ENCODE assay signal across 23 mouse cellular contexts in the genomic region with DNA sequence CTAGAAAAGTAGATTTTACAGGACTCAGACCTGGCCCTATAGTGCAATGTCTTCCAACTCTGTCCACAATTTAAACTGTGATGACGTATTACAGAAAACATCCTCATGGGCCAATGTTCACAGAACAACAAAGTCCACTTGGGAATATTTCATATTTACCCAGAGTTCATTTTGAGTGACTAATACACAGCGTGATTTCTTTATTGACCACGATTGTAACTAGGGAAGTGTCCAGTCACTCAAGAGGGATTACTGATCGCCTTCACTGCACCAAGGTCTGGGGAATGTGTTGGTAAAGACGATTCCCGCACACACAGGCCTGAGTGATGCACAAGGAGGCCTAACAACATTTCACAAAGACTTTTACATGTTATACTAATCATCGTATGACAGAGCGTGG.
DNase-seq lines count a peak whose midpoint lies in the region; ATAC-seq and TF ChIP-seq lines count a peak whose summit lies in the region.
"Had no signal": no experiment of that assay in that cellular context is flagged by ENCODE, and none has a peak within 500 bp of the region (broad histone marks: within the 10 kb centered on the region; RNA-seq: fewer than 3 reads in every experiment).

No protein-coding gene starts in this region.

- no peak for TF ChIP-seq POLR2A in embryonic fibroblast, embryonic 13.5 days (IDR thresholded peaks at IDR 0.05; ENCODE audit: low read depth, low read length)

- no peaks in the 10 kb centered on the region for H3K27me3 ChIP-seq in midbrain, embryonic 11.5 days (ENCODE audit: control insufficient read depth, insufficient read depth, low read length)
- H3K27me3 ChIP-seq in midbrain, embryonic 13.5 days = no peaks in the 10 kb centered on the region
- H3K27me3 ChIP-seq: embryonic facial prominence, embryonic 13.5 days; embryonic facial prominence, embryonic 15.5 days; forebrain, embryonic 12.5 days; Patski had no signal

- H3K9ac ChIP-seq in midbrain, embryonic 11.5 days (ENCODE audit: low read length) = no peak overlapping the region
- H3K9ac ChIP-seq in midbrain, embryonic 13.5 days (replicated peaks) = no peak overlapping the region
- H3K9ac ChIP-seq: embryonic facial prominence, embryonic 13.5 days; embryonic facial prominence, embryonic 15.5 days; forebrain, embryonic 12.5 days had no signal

- no peak for TF ChIP-seq CTCF in embryonic fibroblast, embryonic 13.5 days (IDR thresholded peaks at IDR 0.05; ENCODE audit: borderline replicate concordance, insufficient read depth, low read length)

- peak; percentile 16 for DNase-seq in heart, adult 11 months
- no peak for DNase-seq in heart, adult 8-10 months (ENCODE audit: low spot score)
- DNase-seq in midbrain, embryonic 11.5 days (ENCODE audit: low spot score, missing footprints) = peak; percentile 65
- DNase-seq in embryo, embryonic 11 days = no peak
- no peak for DNase-seq in lung, postnatal 36 days
- DNase-seq: adrenal gland, adult 8-10 months; adrenal gland, postnatal 14 days; adrenal gland, postnatal 36 days; cerebellum, adult 11-12 months; cerebellum, adult 2 months; cerebellum, adult 9-10 months; cerebellum, postnatal 10 days; cerebellum, postnatal 25 days had no signal

- no peaks in the 10 kb centered on the region for H3K36me3 ChIP-seq in midbrain, embryonic 11.5 days (ENCODE audit: control insufficient read depth, insufficient read depth, low read length)
- H3K36me3 ChIP-seq in midbrain, embryonic 13.5 days = no peaks in the 10 kb centered on the region
- H3K36me3 ChIP-seq: embryonic facial prominence, embryonic 15.5 days; forebrain, embryonic 10.5 days; forebrain, embryonic 12.5 days had no signal

- no peak for ATAC-seq in midbrain, embryonic 11.5 days (ENCODE audit: low FRiP score)
- no peak for ATAC-seq in midbrain, embryonic 13.5 days
- ATAC-seq: activated CD4-positive, CD25-positive, alpha-beta regulatory T cell, adult 4 months; forebrain, embryonic 14.5 days; forebrain, embryonic 16.5 days; Patski had no signal

- H3K4me2 ChIP-seq in midbrain, embryonic 11.5 days = no peak overlapping the region
- H3K4me2 ChIP-seq in midbrain, embryonic 13.5 days (replicated peaks) = no peak overlapping the region
- H3K4me2 ChIP-seq: embryonic facial prominence, embryonic 13.5 days; embryonic facial prominence, embryonic 15.5 days; forebrain, embryonic 12.5 days had no signal

- WGBS in midbrain, embryonic 11.5 days = 89% methylated on average over 8 of the region's 8 CpGs
- 82% methylated on average over 8 of the region's 8 CpGs for WGBS in midbrain, embryonic 13.5 days

- H3K27ac ChIP-seq in midbrain, embryonic 11.5 days (ENCODE audit: low read depth, low read length) = no peak overlapping the region
- no peak overlapping the region for H3K27ac ChIP-seq in midbrain, embryonic 13.5 days
- H3K27ac ChIP-seq in embryonic fibroblast, embryonic 13.5 days (ENCODE audit: insufficient read depth, low read length) = peak overlapping the region; percentile 2; the same call in 1 of the 2 replicates
- H3K27ac ChIP-seq: embryonic facial prominence, embryonic 13.5 days; embryonic facial prominence, embryonic 15.5 days; forebrain, embryonic 10.5 days; forebrain, embryonic 12.5 days had no signal

- H3K9me3 ChIP-seq in midbrain, embryonic 11.5 days (ENCODE audit: control insufficient read depth, low read length) = no peaks in the 10 kb centered on the region
- no peaks in the 10 kb centered on the region for H3K9me3 ChIP-seq in midbrain, embryonic 13.5 days
- H3K9me3 ChIP-seq: embryonic facial prominence, embryonic 13.5 days; embryonic facial prominence, embryonic 15.5 days; forebrain, embryonic 10.5 days; forebrain, embryonic 12.5 days had no signal

- no peak overlapping the region for H3K4me3 ChIP-seq in midbrain, embryonic 11.5 days (ENCODE audit: low read depth, low read length)
- no peak overlapping the region for H3K4me3 ChIP-seq in midbrain, embryonic 13.5 days (replicated peaks)
- H3K4me3 ChIP-seq in embryonic fibroblast, embryonic 13.5 days (ENCODE audit: insufficient read depth, low read length) = no peak overlapping the region
- H3K4me3 ChIP-seq: embryonic facial prominence, embryonic 13.5 days; embryonic facial prominence, embryonic 15.5 days; forebrain, embryonic 10.5 days; forebrain, embryonic 12.5 days had no signal

- no peaks in the 10 kb centered on the region for H3K4me1 ChIP-seq in midbrain, embryonic 11.5 days (ENCODE audit: control insufficient read depth, insufficient read depth, low read length)
- no peaks in the 10 kb centered on the region for H3K4me1 ChIP-seq in midbrain, embryonic 13.5 days (replicated peaks)
- H3K4me1 ChIP-seq in embryonic fibroblast, embryonic 13.5 days (ENCODE audit: control insufficient read depth, insufficient read depth, low read length) = peaks cover 4% of the 10 kb centered on the region; the same call in 1 of the 2 replicates
- H3K4me1 ChIP-seq: forebrain, embryonic 10.5 days; forebrain, embryonic 12.5 days had no signal

Comparison
In these comparisons a context has a peak if more than half of its experiments do, and no peak if none do; other contexts are left out.
1. DNase-seq: peak in heart, adult 11 months (single experiment) and midbrain, embryonic 11.5 days (single experiment); none in heart, adult 8-10 months (single experiment), embryo, embryonic 11 days (single experiment) and lung, postnatal 36 days (single experiment).